Mouse (Mus musculus) hindbrain, embryonic 13.5 days (tissue): Measurements from ENCODE around the gene Icam2. TPM values are rescaled to one million over a fixed set of nuclear protein-coding genes. Genes with fewer than 3 reads are reported as not detected.
A peak's percentile ranks its signal among the peaks of the same experiment; 100 is the strongest.

Experiments
- ATAC-seq: fragments of 200-750 bp; cut with Nextera tagmentation; 2 replicates; pipeline ENCODE4 v1.8.0; 2017; ENCODE audit warnings: moderate TSS enrichment; ENCODE audit not compliant: low FRiP score
- H3K27ac ChIP-seq: fragments of 300-500 bp; sonication (generic); 2 replicates; pipeline ENCODE4 v1.5.1; 2015; ENCODE audit warnings: inconsistent platforms, mild to moderate bottlenecking, moderate library complexity
- H3K27me3 ChIP-seq: fragments of 300-500 bp; sonication (generic); 2 replicates; pipeline ENCODE4 v1.6.1; 2015; ENCODE audit warnings: mild to moderate bottlenecking, inconsistent platforms
- H3K36me3 ChIP-seq: fragments of 300-500 bp; sonication (generic); 2 replicates; pipeline ENCODE4 v1.6.1; 2015; ENCODE audit warnings: mild to moderate bottlenecking, inconsistent platforms
- H3K4me1 ChIP-seq: fragments of 300-500 bp; sonication (generic); replicated peaks from 2 replicates; pipeline ENCODE4 v1.6.1; 2015; ENCODE audit warnings: inconsistent platforms
- H3K4me2 ChIP-seq: fragments of 300-500 bp; sonication (generic); 2 replicates; pipeline ENCODE4 v1.6.1; 2015; ENCODE audit warnings: inconsistent platforms, mild to moderate bottlenecking, moderate library complexity
- H3K4me3 ChIP-seq: fragments of 300-500 bp; sonication (generic); 2 replicates; pipeline ENCODE4 v1.5.1; 2015; ENCODE audit warnings: mild to moderate bottlenecking, inconsistent platforms
- H3K9ac ChIP-seq: fragments of 300-500 bp; sonication (generic); 2 replicates; pipeline ENCODE4 v1.6.1; 2015; ENCODE audit warnings: mild to moderate bottlenecking, inconsistent platforms
- H3K9me3 ChIP-seq: fragments of 300-500 bp; sonication (generic); 2 replicates; pipeline ENCODE4 v1.6.1; 2016; ENCODE audit warnings: inconsistent platforms
- WGBS: fragments of 180-500 bp; shearing (Covaris S2); methylation state at CpG from one replicate; pipeline ENCODE4 v1.1.7; 2015; 5-methylcytosine and 5-hydroxymethylcytosine counted together
- polyA plus RNA-seq: library from polyadenylated mRNA; unstranded; fragments of >200 nt; fragmentation: Nextera tagmentation; extraction: Ambion mirVana; gene quantifications from 2 replicates; pipeline ENCODE4 v1.2.1, GENCODE M21; 2015

The Icam2 gene
- polyA plus RNA-seq = 12.8 and 13.8 TPM in 2 replicates

- Histone ChIP-seq H3K9me3 (no peaks in the 10 kb centered on the region), H3K4me3 (no peak within 1 kb of the TSS), H3K9ac (no peak within 1 kb of the TSS), H3K4me1 (no peaks in the 10 kb centered on the region), H3K4me2 (no peak within 1 kb of the TSS), H3K27ac (no peak within 1 kb of the TSS), H3K27me3 (no peaks in the 10 kb centered on the region), H3K36me3 (no peaks in the 10 kb centered on the region)
- ATAC-seq = no peak
- WGBS = 79% methylated on average over 6 of the region's 6 CpGs
Measured at GRCm38 (mm10) chr11:106387791-106388216, at the start of gene Icam2. TSS of gene Icam2 (minus strand) at chr11:106388075.

GRCm38 (mm10) chr11:106437543-106437942 is 49.7 kb upstream of the Icam2 start:
- no peaks in the 10 kb centered on the region for H3K9me3 ChIP-seq
- no peak overlapping the region for H3K9ac ChIP-seq
- no peaks in the 10 kb centered on the region for H3K27me3 ChIP-seq
- no peak for ATAC-seq
- H3K4me2 ChIP-seq = no peak overlapping the region
- no peak overlapping the region for H3K27ac ChIP-seq
- H3K36me3 ChIP-seq = no peaks in the 10 kb centered on the region
- no peaks in the 10 kb centered on the region for H3K4me1 ChIP-seq
- WGBS = 98% methylated on average over 2 of the region's 2 CpGs
- no peak overlapping the region for H3K4me3 ChIP-seq

- Histone ChIP-seq H3K27ac (no peak overlapping the region), H3K4me1 (no peaks in the 10 kb centered on the region), H3K4me2 (no peak overlapping the region), H3K36me3 (no peaks in the 10 kb centered on the region; the same call in 1 of the 2 replicates), H3K27me3 (no peaks in the 10 kb centered on the region), H3K4me3 (no peak overlapping the region), H3K9ac (no peak overlapping the region), H3K9me3 (no peaks in the 10 kb centered on the region)
- ATAC-seq = no peak
- WGBS = 92% methylated on average over 5 of the region's 5 CpGs
Measured at GRCm38 (mm10) chr11:106437039-106437438, 49.2 kb upstream of the Icam2 start.

- Histone ChIP-seq H3K27me3 (no peaks in the 10 kb centered on the region), H3K9ac (no peak overlapping the region), H3K4me2 (no peak overlapping the region), H3K4me1 (no peaks in the 10 kb centered on the region), H3K4me3 (no peak overlapping the region), H3K36me3 (peaks cover 7% of the 10 kb centered on the region; the same call in 1 of the 2 replicates), H3K9me3 (no peaks in the 10 kb centered on the region), H3K27ac (no peak overlapping the region)
- no peak for ATAC-seq
- 96% methylated on average over 5 of the region's 5 CpGs for WGBS
Measured at GRCm38 (mm10) chr11:106430392-106430791, 42.5 kb upstream of the Icam2 start.

DNA sequence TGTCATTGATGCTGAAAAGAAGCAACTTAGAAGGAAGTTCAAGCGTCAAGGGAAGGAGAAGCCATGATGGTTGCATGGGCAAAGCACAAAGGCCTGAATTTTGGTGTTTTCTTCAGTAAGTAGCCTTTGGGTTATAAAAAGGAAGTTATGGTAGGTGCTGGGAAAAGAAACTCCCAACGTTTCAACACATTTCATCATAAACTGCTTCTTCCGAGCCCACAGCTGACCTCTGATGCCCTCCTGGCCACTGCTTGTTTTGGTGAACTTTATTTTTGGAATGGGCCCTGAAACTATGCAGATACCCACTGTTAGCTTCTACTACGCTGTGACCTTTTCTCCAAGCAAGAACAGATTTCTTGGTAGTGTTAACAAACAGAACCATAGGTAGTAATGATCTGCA is 41.8 kb upstream of the Icam2 start:
- 85% methylated on average over 4 of the region's 4 CpGs for WGBS
- Histone ChIP-seq H3K9me3 (no peaks in the 10 kb centered on the region), H3K27ac (no peak overlapping the region), H3K27me3 (no peaks in the 10 kb centered on the region), H3K4me3 (no peak overlapping the region), H3K4me1 (no peaks in the 10 kb centered on the region), H3K9ac (no peak overlapping the region), H3K4me2 (no peak overlapping the region), H3K36me3 (peaks cover 7% of the 10 kb centered on the region; the same call in 1 of the 2 replicates)
- ATAC-seq = no peak

GRCm38 (mm10) chr11:106428556-106428955 is 40.7 kb upstream of the Icam2 start:
- Histone ChIP-seq H3K9ac (no peak overlapping the region), H3K4me1 (no peaks in the 10 kb centered on the region), H3K4me3 (no peak overlapping the region), H3K27me3 (no peaks in the 10 kb centered on the region), H3K27ac (no peak overlapping the region), H3K9me3 (no peaks in the 10 kb centered on the region), H3K36me3 (peaks cover 9% of the 10 kb centered on the region; the same call in 1 of the 2 replicates), H3K4me2 (no peak overlapping the region)
- 99% methylated on average over 2 of the region's 2 CpGs for WGBS
- no peak for ATAC-seq

- ATAC-seq = no peak
- Histone ChIP-seq H3K36me3 (peaks cover 12% of the 10 kb centered on the region), H3K4me3 (no peak overlapping the region), H3K27ac (no peak overlapping the region), H3K27me3 (no peaks in the 10 kb centered on the region), H3K4me1 (no peaks in the 10 kb centered on the region), H3K4me2 (no peak overlapping the region), H3K9me3 (no peaks in the 10 kb centered on the region), H3K9ac (no peak overlapping the region)
- WGBS = 93% methylated on average over 4 of the region's 4 CpGs
Measured at GRCm38 (mm10) chr11:106428106-106428505, 40.2 kb upstream of the Icam2 start.

GRCm38 (mm10) chr11:106426447-106426846 is 38.6 kb upstream of the Icam2 start:
- H3K9me3 ChIP-seq = no peaks in the 10 kb centered on the region
- 97% methylated on average over 4 of the region's 4 CpGs for WGBS
- H3K9ac ChIP-seq = no peak overlapping the region
- H3K4me2 ChIP-seq = no peak overlapping the region
- H3K4me3 ChIP-seq = no peak overlapping the region
- ATAC-seq = no peak
- H3K27me3 ChIP-seq = no peaks in the 10 kb centered on the region
- H3K27ac ChIP-seq = no peak overlapping the region
- no peaks in the 10 kb centered on the region for H3K4me1 ChIP-seq
- peaks cover 22% of the 10 kb centered on the region for H3K36me3 ChIP-seq

DNA sequence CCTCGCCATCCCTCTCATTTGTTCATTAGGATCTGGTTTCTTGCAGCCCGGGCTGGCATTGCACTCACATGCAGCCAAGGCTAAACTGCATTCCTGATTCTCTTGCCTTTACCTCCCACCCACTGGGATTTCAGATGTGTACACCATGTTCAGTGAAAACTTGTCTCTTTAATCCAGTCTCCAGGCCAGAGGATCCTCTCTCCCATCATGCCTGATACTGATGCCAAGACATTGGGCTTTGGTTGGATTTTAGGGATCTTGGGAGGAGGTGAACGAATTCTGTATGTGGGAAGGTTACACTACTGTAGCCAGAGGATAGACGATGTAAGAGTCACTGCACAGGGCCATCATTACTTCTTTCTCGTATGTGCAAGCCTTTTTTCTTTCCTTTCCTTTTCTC is 37.3 kb upstream of the Icam2 start:
- 95% methylated on average over 5 of the region's 5 CpGs for WGBS
- peaks cover 23% of the 10 kb centered on the region for H3K36me3 ChIP-seq
- no peak overlapping the region for H3K27ac ChIP-seq
- no peak overlapping the region for H3K4me3 ChIP-seq
- H3K4me1 ChIP-seq = no peaks in the 10 kb centered on the region
- no peaks in the 10 kb centered on the region for H3K9me3 ChIP-seq
- ATAC-seq = no peak
- H3K27me3 ChIP-seq = no peaks in the 10 kb centered on the region
- H3K4me2 ChIP-seq = no peak overlapping the region
- no peak overlapping the region for H3K9ac ChIP-seq

- Histone ChIP-seq H3K4me2 (no peak overlapping the region), H3K4me1 (no peaks in the 10 kb centered on the region), H3K9me3 (no peaks in the 10 kb centered on the region), H3K9ac (0 out of 2 replicates have a peak overlapping the region, but pooled peaks have one; percentile 26), H3K27me3 (no peaks in the 10 kb centered on the region), H3K36me3 (peaks cover 18% of the 10 kb centered on the region), H3K4me3 (no peak overlapping the region), H3K27ac (no peak overlapping the region)
- 84% methylated on average over 9 of the region's 9 CpGs for WGBS
- ATAC-seq = no peak
Measured at GRCm38 (mm10) chr11:106419262-106420102, 31.6 kb upstream of the Icam2 start.

DNA sequence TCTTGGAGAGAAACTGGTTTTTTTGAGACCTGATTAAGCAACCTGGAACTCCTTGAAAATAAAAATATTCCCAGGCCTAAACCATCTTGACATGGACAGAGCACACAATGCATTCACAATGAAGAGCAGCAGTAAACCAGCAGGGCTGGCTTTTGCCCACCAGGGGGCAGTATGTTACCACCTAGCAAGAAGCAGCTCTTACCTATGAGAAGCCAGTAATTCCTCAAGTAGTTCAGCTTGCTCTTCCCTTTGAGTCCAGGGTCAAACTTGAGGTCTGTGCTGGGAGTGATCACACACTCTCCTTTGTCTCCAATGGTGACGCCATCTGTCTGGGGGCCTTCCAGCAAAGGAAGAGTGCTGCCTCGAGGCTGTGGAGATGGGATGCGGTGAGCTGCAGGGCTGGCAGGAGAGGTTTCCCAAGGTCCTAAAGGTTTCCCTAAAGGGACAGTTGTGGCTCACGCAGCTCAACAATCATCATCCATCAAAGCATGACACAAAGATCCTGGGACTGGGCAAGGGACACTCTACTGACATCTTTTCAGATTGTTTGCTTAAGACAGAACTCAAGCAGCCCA is 30.8 kb upstream of the Icam2 start:
- H3K9ac ChIP-seq = no peak overlapping the region
- H3K4me3 ChIP-seq = no peak overlapping the region
- no peaks in the 10 kb centered on the region for H3K4me1 ChIP-seq
- no peak overlapping the region for H3K27ac ChIP-seq
- no peaks in the 10 kb centered on the region for H3K27me3 ChIP-seq
- no peaks in the 10 kb centered on the region for H3K9me3 ChIP-seq
- H3K36me3 ChIP-seq = peaks cover 18% of the 10 kb centered on the region
- peak; percentile 59; the same call in 1 of the 2 replicates for ATAC-seq
- no peak overlapping the region for H3K4me2 ChIP-seq
- WGBS = 47% methylated on average over 4 of the region's 4 CpGs

DNA sequence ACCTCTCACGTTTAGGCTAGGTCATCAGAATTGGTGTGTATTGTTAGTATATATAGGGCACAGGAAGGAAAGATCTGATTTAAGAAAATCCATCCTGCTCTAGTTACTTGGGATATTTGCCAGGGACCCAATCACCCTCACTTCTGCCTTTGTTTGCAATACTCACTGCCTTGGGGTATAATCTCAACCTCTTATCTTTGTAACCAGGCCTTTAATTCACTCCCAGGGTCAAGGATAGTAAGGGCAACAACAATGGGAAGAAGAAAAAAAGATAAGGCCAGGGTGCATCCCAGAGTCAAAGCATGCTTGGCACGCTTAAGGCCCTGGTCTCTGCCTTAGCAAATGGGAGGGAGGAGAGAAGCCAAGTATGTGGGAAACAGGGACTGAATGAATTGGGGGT is 30.0 kb upstream of the Icam2 start:
- 88% methylated on average over 2 of the region's 2 CpGs for WGBS
- no peak overlapping the region for H3K9ac ChIP-seq

More for the DNA sequence above, 30.0 kb upstream of the Icam2 start:
- no peak for ATAC-seq
- Histone ChIP-seq H3K27me3 (no peaks in the 10 kb centered on the region), H3K9me3 (no peaks in the 10 kb centered on the region), H3K4me2 (no peak overlapping the region), H3K36me3 (peaks cover 16% of the 10 kb centered on the region), H3K4me3 (no peak overlapping the region), H3K27ac (no peak overlapping the region), H3K4me1 (no peaks in the 10 kb centered on the region)
